Mouse (Mus musculus): ENCODE measurements around the gene Gzmg.
"Not testable (repeated sequence)": the region's sequence is repeated elsewhere in the genome, so short reads cannot be mapped to it uniquely, and the experiment has no call there.

- TF ChIP-seq POLR2A (IDR thresholded peaks at IDR 0.05; ENCODE audit: insufficient read depth, low read depth, low read length); CTCF (IDR thresholded peaks at IDR 0.05); EP300 (IDR thresholded peaks at IDR 0.05; ENCODE audit: insufficient read depth, low read depth, low read length): not testable (repeated sequence)
Observed at GRCm38 (mm10) chr14:56132508-56132907, 26.9 kb downstream of the Gzmg start, which contains the start of gene Gzmd.
